Mouse (Mus musculus): Measurements from ENCODE around the gene Hivep3.

DNA sequence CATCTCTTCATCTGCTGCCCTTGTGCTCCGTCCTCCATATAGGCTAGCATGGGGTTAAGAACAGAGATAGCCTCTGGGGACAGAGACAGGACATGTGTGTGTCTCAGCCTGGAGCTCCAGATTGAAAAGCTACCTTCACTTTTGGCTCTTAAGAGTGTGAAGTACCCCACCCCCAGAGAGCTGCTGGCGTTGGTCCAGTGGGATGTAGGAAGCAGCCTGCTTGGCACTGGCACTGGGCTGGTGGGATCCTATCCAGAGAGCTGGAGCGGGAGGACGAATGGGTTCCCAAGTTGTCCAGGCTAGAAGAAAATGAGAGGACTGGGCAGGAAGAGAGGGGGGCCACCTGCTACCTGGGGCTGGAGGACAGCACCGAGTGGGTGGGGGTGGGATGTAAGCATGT, 284.8 kb downstream of the Hivep3 start:
- no peak for TF ChIP-seq CTCF (IDR thresholded peaks at IDR 0.05)
- no peak for TF ChIP-seq POLR2A (IDR thresholded peaks at IDR 0.05; ENCODE audit: insufficient read depth, low read depth, low read length)
